Mouse (Mus musculus) ES-Bruce4 (cell line): Measurements from ENCODE around the gene Trex2.

Experiments
- CTCF ChIP-seq: IDR thresholded peaks from one replicate; pipeline ENCODE4 v1.8.1; 2011; ENCODE audit warnings: low read depth, low read length
- EP300 ChIP-seq: IDR thresholded peaks from 2 replicates; pipeline ENCODE4 v1.6.1; 2011; ENCODE audit warnings: low read depth, low read length; ENCODE audit not compliant: insufficient read depth
- POLR2A ChIP-seq: IDR thresholded peaks from one replicate; pipeline ENCODE4 v1.8.1; 2011; ENCODE audit warnings: low read length; ENCODE audit not compliant: insufficient read depth

- no peak for TF ChIP-seq POLR2A
- TF ChIP-seq CTCF, result no peak
- TF ChIP-seq EP300, result no peak
Measured at GRCm38 (mm10) chrX:73441428-73441827, 6.3 kb upstream of the Trex2 start.
